Mouse (Mus musculus) heart, embryonic 14.5 days (tissue): ENCODE results near the gene Gm28051. TPM values are rescaled to one million over a fixed set of nuclear protein-coding genes. Genes with fewer than 3 reads are reported as not detected.
A peak's percentile ranks its signal among the peaks of the same experiment; 100 is the strongest.

Source experiments
- ATAC-seq: fragments of 200-750 bp; cut with Nextera tagmentation; 2 replicates; pipeline ENCODE4 v1.8.0; 2017; ENCODE audit warnings: low read depth, moderate TSS enrichment; ENCODE audit not compliant: insufficient number of reproducible peaks, insufficient read depth, low FRiP score
- H3K27ac ChIP-seq, 2 experiments: fragments of 200-500 bp in 1 of 2; fragments of 300-500 bp in 1 of 2; sonication (generic) in 1 of 2; replicated peaks in 1 of 2; 2 replicates each; pipeline ENCODE4 v1.5.1; 2012 to 2014; ENCODE audit warnings: low read depth in 2 of 2, low read length in 2 of 2, control low read depth in 1 of 2, mild to moderate bottlenecking in 1 of 2, mixed read lengths in 1 of 2; ENCODE audit not compliant: control insufficient read depth in 1 of 2, insufficient read depth in 1 of 2
- H3K27me3 ChIP-seq: fragments of 300-500 bp; sonication (generic); 2 replicates; pipeline ENCODE4 v1.6.1; 2014; ENCODE audit warnings: mild to moderate bottlenecking, low read length, control low read depth; ENCODE audit not compliant: control insufficient read depth, insufficient read depth
- H3K36me3 ChIP-seq: fragments of 300-500 bp; sonication (generic); 2 replicates; pipeline ENCODE4 v1.6.1; 2014; ENCODE audit warnings: mild to moderate bottlenecking, control low read depth, low read length, mixed read lengths; ENCODE audit not compliant: control insufficient read depth, insufficient read depth
- H3K4me1 ChIP-seq, 2 experiments: fragments of 200-500 bp in 1 of 2; fragments of 300-500 bp in 1 of 2; sonication (generic) in 1 of 2; 2 replicates each; pipeline ENCODE4 v1.6.1; 2012 to 2014; ENCODE audit warnings: low read length in 2 of 2, control low read depth in 1 of 2, mixed read lengths in 1 of 2; ENCODE audit not compliant: control insufficient read depth in 2 of 2, insufficient read depth in 2 of 2
- H3K4me2 ChIP-seq: fragments of 300-500 bp; sonication (generic); 2 replicates; pipeline ENCODE4 v1.6.1; 2014; ENCODE audit warnings: mild to moderate bottlenecking, low read length
- H3K4me3 ChIP-seq, 2 experiments: fragments of 200-500 bp in 1 of 2; fragments of 300-500 bp in 1 of 2; sonication (generic) in 1 of 2; 2 replicates each; pipeline ENCODE4 v1.5.1; 2012 to 2014; ENCODE audit warnings: low read length in 2 of 2, mild to moderate bottlenecking in 2 of 2, control low read depth in 1 of 2, low read depth in 1 of 2, moderate library complexity in 1 of 2; ENCODE audit not compliant: control insufficient read depth in 1 of 2, insufficient read depth in 1 of 2
- H3K9ac ChIP-seq: fragments of 300-500 bp; sonication (generic); 2 replicates; pipeline ENCODE4 v1.6.1; 2014; ENCODE audit warnings: mild to moderate bottlenecking, low read length
- H3K9me3 ChIP-seq: fragments of 300-500 bp; sonication (generic); 2 replicates; pipeline ENCODE4 v1.6.1; 2016; ENCODE audit warnings: low read length, control low read depth; ENCODE audit not compliant: control insufficient read depth
- WGBS: fragments of 180-500 bp; shearing (Covaris S2); extraction: QIAGEN DNeasy Blood & Tissue Kit; methylation state at CpG from one replicate; pipeline ENCODE4 v1.1.7; 2014; 5-methylcytosine and 5-hydroxymethylcytosine counted together
- polyA plus RNA-seq: library from polyadenylated mRNA; unstranded; fragments of >200 nt; fragmentation: Nextera tagmentation; extraction: Ambion mirVana; gene quantifications from 2 replicates; pipeline ENCODE4 v1.2.1, GENCODE M21; 2014

Gm28051 gene
- polyA plus RNA-seq, 1 experiment from 2014 or later, result not detected

DNA sequence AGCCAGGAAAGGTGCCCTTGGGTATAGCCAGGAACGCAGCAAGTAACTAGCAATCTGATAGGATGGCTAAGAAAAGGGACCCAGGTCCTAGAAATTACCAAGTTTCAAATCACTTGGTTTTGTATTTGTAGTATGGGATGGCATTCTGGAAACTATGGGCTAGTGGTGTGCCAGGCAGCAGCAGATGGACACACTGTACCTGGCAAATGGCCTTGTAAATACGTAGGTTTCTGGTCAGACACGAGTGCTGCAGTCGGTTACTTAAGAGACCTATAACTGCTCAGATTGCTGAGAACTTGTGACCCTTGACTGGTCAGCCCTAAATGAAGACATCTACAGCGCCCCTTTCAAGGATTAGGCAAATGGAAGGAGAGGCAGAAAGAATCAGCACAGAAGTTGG lies 20.6 kb upstream of the Gm28051 start:
- Histone ChIP-seq H3K27ac (no peak overlapping the region), H3K36me3 (peaks cover 73% of the 10 kb centered on the region), H3K9me3 (no peaks in the 10 kb centered on the region), H3K9ac (no peak overlapping the region), H3K4me1 (peaks cover 0 to 6% of the 10 kb centered on the region in 2 experiments), H3K4me2 (no peak overlapping the region), H3K27me3 (no peaks in the 10 kb centered on the region), H3K4me3 (no peak overlapping the region)
- 80% methylated on average over 5 of the region's 5 CpGs for WGBS
- ATAC-seq, result no peak

DNA sequence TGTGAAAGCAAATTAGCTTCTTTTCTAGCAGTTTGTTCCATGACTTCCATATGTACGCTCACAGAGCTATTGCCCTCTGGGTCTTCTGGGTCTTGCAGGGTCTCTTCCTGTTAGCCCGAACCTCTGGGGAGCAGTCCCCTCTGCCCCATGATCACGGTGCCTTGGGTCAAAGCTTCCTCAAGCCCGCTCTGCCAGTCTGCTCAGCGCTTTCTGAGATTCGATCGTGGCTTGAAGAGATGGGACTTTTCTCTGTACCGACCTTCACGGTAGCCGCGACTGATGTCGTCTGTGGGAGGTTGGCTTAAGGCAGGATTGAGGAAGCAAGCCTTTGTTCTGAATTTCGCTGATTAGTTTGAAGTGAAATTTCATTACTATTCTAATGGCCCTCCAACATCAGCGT lies 18.5 kb upstream of the Gm28051 start:
- ATAC-seq, result no peak
- Histone ChIP-seq H3K9me3 (no peaks in the 10 kb centered on the region), H3K4me2 (no peak overlapping the region), H3K27ac (no peak overlapping the region), H3K9ac (no peak overlapping the region), H3K4me3 (no peak overlapping the region), H3K36me3 (peaks cover 74% of the 10 kb centered on the region), H3K27me3 (no peaks in the 10 kb centered on the region), H3K4me1 (peaks cover 0 to 6% of the 10 kb centered on the region in 2 experiments)
- 93% methylated on average over 14 of the region's 14 CpGs for WGBS

DNA sequence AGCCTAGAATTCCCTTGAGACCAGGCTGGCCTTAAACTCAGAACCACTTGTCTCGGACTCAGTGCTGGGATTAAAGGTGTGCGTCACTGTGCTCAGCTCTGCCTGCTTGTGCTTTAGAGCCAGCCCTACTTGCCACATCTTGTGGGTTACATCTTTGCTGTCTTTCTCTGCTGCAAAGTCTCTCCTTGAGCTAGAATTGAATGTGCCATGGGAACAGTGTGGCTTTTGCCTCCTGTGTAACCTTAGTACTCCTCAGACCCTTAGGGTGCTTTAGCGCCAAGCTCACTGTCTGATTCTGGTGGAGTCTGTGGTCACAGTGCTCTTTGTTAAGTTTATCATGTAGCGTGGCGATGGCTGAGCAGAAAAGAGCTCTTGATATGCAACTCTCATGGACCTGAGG lies 15.1 kb upstream of the Gm28051 start:
- Histone ChIP-seq H3K36me3 (peaks cover 98% of the 10 kb centered on the region), H3K27me3 (no peaks in the 10 kb centered on the region), H3K4me1 (no peaks in the 10 kb centered on the region), H3K4me2 (no peak overlapping the region), H3K27ac (no peak overlapping the region), H3K9me3 (no peaks in the 10 kb centered on the region), H3K9ac (no peak overlapping the region), H3K4me3 (no peak overlapping the region)
- no peak for ATAC-seq
- WGBS, result 93% methylated on average over 5 of the region's 5 CpGs

DNA sequence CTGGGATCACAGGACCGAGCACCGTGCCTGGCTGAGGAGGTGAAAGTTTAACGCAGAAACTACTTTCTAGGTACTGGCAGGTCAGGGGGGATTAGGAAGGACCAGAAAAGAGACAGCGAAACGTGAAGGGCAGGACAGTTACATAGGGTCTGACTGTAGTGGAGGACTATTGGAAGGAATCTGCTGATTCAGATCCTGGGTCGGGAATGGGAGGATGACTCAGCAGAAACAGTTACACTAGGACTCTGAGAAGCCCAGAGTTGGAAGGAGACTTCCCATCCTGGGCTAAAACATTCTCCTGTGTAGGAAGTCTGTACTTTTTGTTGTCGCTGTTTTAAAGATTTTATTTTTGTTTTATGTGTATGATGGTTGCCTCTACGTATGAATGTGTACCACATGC lies 14.0 kb upstream of the Gm28051 start:
- no peak overlapping the region for H3K4me3 ChIP-seq
- no peak for ATAC-seq
- WGBS, result 96% methylated on average over 8 of the region's 8 CpGs
- H3K4me1 ChIP-seq, result no peaks in the 10 kb centered on the region
- H3K27me3 ChIP-seq, result no peaks in the 10 kb centered on the region
- no peaks in the 10 kb centered on the region for H3K9me3 ChIP-seq
- peaks cover 98% of the 10 kb centered on the region for H3K36me3 ChIP-seq
- no peak overlapping the region for H3K4me2 ChIP-seq
- H3K9ac ChIP-seq, result no peak overlapping the region
- H3K27ac ChIP-seq, result no peak overlapping the region

DNA sequence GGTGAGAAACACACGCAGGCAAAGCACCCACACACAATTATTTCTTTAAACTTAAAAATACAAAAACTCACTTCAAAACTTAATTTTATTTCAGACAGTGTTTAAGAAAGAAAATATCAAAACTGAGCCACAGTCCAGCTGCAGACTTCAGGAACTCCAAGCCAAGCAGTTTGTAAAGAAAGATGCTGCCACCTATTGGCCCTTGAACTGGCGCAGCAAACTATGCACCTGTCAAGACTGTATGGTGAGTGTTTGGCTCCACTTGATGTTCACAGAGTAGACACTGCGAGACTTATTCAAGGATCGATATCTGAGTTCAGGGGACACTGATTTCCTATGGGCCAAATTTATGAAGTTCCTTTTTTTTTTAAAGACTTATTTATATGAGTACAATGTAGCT lies 11.4 kb upstream of the Gm28051 start:
- Histone ChIP-seq H3K4me3 (no peak overlapping the region), H3K9ac (no peak overlapping the region), H3K4me1 (no peaks in the 10 kb centered on the region), H3K9me3 (no peaks in the 10 kb centered on the region), H3K36me3 (peaks cover 96% of the 10 kb centered on the region), H3K27me3 (no peaks in the 10 kb centered on the region), H3K27ac (no peak overlapping the region), H3K4me2 (no peak overlapping the region)
- ATAC-seq, result no peak
- 91% methylated on average over 4 of the region's 4 CpGs for WGBS

DNA sequence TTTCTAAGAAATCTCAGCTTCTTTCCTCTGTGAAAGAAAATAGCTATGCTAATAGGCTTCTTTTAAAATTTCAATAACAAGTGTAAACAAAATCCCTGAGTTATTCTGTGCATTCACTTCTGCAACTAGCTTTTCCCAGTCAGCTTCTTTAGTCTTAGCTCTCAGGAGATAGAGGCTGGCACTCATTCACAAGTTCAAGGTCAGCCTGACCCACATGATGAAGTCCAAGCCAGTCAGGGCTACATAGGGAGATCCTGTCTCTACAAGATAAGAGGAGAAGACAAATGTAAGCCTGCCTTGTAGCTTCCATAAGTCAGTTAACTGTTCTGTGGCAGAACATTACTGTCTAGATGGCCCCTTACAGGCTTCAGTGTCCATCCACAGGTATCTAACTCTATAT lies 6.1 kb upstream of the Gm28051 start:
- Histone ChIP-seq H3K27me3 (no peaks in the 10 kb centered on the region), H3K36me3 (peaks cover 69% of the 10 kb centered on the region), H3K4me1 (peaks cover 3 to 10% of the 10 kb centered on the region in 2 experiments), H3K4me3 (no peak overlapping the region), H3K4me2 (no peak overlapping the region), H3K27ac (no peak overlapping the region), H3K9me3 (no peaks in the 10 kb centered on the region), H3K9ac (no peak overlapping the region)
- ATAC-seq, result no peak

DNA sequence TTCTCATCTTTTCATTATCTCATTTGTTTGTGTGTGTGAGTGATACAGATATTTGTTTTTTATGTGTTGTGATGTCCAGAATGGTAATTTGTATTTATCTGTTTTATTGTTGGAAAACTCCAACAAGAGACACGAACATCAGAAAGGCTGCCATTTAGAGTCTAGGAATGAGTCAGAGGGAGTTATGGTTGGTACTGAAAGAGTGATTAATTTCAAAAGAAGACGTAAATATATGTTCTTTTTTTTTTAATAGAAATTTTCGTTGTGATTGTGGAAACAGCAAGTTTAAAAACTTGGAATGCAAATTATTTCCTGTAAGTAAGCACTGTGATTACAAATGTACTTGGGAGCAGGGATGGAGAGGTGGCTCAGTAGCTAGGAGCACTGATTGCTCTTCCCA lies 4.1 kb upstream of the Gm28051 start:
- WGBS, result 83% methylated on average over 3 of the region's 3 CpGs
- Histone ChIP-seq H3K4me2 (no peak overlapping the region), H3K36me3 (peaks cover 49% of the 10 kb centered on the region), H3K27me3 (no peaks in the 10 kb centered on the region), H3K9me3 (no peaks in the 10 kb centered on the region), H3K9ac (no peak overlapping the region), H3K4me3 (no peak overlapping the region), H3K27ac (no peak overlapping the region), H3K4me1 (peaks cover 4 to 15% of the 10 kb centered on the region in 2 experiments)
- ATAC-seq, result no peak

DNA sequence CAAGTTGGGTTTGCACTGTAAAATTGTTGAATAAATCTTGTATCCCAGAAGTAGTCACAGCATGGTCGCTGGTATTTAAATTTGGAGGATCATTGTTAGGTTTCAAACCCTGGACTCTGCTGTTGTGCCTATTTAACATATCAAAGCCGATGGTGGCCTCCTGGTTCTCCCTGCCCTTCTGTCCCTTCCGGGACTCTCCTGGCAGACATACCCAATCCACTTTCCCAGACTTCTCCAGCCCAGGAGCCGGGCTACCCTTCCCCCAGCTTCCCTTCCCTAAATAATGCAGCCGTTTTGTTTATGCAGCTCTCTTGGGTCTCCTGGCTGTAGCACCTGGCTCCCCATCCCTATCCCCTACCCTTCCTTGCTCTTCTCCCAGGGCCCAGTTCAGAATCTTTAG lies 1.4 kb upstream of the Gm28051 start:
- Histone ChIP-seq H3K4me1 (peaks cover 8 to 19% of the 10 kb centered on the region in 2 experiments), H3K36me3 (peaks cover 28% of the 10 kb centered on the region), H3K9ac (peak overlapping the region; percentile 92), H3K9me3 (no peaks in the 10 kb centered on the region), H3K27ac (no peak overlapping the region; a peak in 1 of 4 replicates), H3K4me2 (peak overlapping the region; percentile 93), H3K27me3 (no peaks in the 10 kb centered on the region), H3K4me3 (peak overlapping the region; percentile 67 to 73)
- WGBS, result 4% methylated on average over 5 of the region's 5 CpGs
- ATAC-seq, result no peak
